Mouse (Mus musculus): ENCODE measurements around the gene Ube2j2. TPM values are rescaled to one million over a fixed set of nuclear protein-coding genes. Genes with fewer than 3 reads are reported as not detected.
A peak's percentile ranks its signal among the peaks of the same experiment; 100 is the strongest.

The Ube2j2 gene
- total RNA-seq, 2 experiments from 2014 or later, result 69.8 to 71.2 TPM

DNA sequence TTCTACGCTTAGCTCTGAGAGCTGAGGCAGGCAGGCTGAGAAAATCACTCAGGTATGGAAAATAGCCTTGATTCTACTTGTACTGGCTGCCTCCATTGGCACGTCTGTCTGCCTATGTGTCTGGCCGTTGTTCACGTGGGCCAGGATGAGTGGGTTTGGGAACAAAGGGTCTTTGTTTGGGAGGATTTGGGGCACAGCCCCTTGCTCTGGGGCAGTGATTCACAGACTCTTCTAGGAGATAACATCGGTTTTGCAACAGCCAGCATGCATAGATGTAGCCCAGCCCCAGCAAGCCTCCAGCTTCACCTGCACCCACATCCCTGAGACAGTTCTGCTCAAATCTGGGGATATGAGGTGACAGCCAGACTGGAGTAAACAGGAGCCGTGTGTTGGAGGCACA, 29.0 kb downstream of the Ube2j2 start:
- Histone ChIP-seq H3K4me3 (no peak overlapping the region), H3K27ac (no peak overlapping the region)
- TF ChIP-seq CTCF (conservative IDR thresholded peaks at IDR 0.05), result no peak
- no peak for DNase-seq (ENCODE audit: low spot score in 2 of 2)

DNA sequence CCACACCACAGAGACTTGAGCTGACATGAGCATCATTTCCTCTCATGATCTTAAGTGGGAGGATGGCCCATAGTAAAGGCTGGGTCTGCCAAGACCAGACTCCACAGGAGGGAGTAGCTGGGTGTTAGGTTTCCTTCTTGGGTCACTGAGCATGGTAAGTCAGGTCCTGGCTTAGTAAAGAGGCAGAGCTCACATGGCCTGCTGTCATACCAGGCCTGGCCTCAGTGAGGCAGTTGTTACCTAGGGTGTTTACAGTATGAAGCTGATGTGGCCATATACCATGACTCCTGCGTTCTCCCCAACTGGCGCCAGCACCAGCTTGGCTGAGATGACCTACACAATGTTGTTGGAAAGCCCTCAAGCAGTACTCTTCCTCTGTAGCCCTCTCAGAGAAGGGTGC, 29.6 kb downstream of the Ube2j2 start:
- H3K4me3 ChIP-seq, result no peak overlapping the region
- DNase-seq (ENCODE audit: low spot score in 2 of 2), result no peak
- 0 out of 2 replicates have a peak, but pooled peaks have one; percentile 7 for TF ChIP-seq CTCF (conservative IDR thresholded peaks at IDR 0.05)
- H3K27ac ChIP-seq, result no peak overlapping the region

DNA sequence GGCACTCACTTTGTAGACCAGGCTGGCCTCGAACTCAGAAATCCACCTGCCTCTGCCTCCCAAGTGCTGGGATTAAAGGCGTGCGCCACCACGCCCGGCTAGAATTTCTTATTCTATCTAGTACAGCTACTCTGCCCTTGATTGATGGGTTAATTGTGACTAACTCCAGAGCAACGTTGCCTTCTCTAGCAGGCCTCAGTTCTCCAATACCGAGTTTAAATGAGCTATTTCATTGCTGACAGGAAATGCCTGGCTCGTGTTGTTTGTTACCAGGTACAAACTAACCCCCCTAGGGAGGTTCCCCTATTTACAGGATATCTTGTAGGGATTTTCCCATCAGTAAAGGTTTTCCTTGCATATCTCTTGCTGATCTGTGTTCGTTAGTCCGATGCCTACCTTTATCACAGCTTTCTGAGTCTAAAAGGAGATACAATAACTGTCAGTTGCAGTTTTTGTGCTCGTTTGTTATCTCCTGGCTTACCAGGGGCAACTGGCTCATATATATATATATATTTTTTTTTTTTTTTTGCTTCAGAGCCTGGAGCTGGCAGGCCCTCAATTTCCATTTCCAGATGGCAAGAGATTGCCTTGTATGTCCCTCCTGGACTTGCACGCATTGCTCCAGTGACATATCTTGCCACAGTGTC, 37.9 kb downstream of the Ube2j2 start:
- TF ChIP-seq CTCF (conservative IDR thresholded peaks at IDR 0.05), result no peak
- no peak overlapping the region for H3K27ac ChIP-seq
- H3K4me3 ChIP-seq, result no peak overlapping the region
- no peak for DNase-seq (ENCODE audit: low spot score in 2 of 2)

DNA sequence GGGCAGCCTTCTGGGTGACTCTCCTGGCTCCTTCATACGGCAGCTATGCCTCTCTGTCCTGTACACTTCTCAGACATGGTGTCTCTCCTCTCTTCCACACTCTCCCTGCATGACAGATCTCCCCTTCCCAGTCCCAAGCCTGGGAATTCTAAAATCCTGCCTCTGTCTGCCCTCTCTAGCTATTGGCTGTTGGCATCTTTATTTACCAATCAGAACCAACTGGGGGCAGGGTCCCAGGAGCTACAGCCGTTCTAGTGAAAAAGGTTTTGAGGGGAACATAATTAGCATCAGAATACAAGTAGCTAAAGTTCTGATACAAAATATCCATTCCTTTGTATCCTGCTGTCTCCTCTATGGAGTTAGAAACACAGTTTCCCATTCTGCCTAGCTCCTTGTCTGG, 40.2 kb downstream of the Ube2j2 start:
- H3K27ac ChIP-seq, result no peak overlapping the region
- no peak overlapping the region for H3K4me3 ChIP-seq
- no peak for DNase-seq (ENCODE audit: low spot score in 2 of 2)
- no peak for TF ChIP-seq CTCF (conservative IDR thresholded peaks at IDR 0.05)

DNA sequence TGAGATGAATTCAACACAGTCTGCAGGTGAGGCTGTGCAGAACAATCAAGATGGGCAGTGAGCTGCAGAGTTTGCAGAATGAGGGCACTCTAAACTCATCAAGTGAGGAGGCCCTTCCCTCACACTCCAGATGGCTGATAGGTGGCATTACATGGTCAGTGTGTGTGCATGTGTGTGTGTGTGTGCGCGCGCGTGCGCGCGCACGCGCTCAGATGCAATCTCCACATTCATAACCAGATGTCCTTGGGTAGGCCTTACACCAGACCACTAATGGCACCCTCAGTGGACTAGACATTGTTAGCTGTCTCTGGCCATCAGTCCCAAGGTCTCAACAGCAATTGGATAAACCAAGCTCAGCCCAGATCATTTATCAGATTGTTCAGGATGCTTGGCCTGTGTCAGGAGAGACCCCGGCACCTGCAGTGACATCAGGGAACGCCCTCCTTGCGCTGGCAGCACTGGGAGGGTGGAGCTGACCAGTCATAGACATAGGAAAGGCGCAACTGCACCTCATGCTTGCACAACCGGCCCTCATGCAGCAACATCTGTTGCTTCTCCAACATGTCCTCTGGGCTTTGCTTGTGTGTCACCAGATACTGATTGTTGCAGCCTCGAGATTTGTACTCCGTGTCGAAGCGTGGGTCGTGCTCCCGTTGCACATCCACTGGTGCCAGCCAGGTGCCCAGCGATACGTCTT, 47.7 kb downstream of the Ube2j2 start:
- peak overlapping the region; percentile 96 for H3K27ac ChIP-seq
- peak; percentile 10 to 12 for DNase-seq (ENCODE audit: low spot score in 2 of 2)
- TF ChIP-seq CTCF (conservative IDR thresholded peaks at IDR 0.05), result no peak
- peak overlapping the region; percentile 88 for H3K4me3 ChIP-seq

GRCm38 (mm10) chr4:155991908-155992230, 48.2 kb downstream of the Ube2j2 start:
- no peak for DNase-seq (ENCODE audit: low spot score in 2 of 2)
- H3K4me3 ChIP-seq, result peak overlapping the region; percentile 88
- TF ChIP-seq CTCF (conservative IDR thresholded peaks at IDR 0.05), result no peak
- peak overlapping the region; percentile 96 for H3K27ac ChIP-seq

DNA sequence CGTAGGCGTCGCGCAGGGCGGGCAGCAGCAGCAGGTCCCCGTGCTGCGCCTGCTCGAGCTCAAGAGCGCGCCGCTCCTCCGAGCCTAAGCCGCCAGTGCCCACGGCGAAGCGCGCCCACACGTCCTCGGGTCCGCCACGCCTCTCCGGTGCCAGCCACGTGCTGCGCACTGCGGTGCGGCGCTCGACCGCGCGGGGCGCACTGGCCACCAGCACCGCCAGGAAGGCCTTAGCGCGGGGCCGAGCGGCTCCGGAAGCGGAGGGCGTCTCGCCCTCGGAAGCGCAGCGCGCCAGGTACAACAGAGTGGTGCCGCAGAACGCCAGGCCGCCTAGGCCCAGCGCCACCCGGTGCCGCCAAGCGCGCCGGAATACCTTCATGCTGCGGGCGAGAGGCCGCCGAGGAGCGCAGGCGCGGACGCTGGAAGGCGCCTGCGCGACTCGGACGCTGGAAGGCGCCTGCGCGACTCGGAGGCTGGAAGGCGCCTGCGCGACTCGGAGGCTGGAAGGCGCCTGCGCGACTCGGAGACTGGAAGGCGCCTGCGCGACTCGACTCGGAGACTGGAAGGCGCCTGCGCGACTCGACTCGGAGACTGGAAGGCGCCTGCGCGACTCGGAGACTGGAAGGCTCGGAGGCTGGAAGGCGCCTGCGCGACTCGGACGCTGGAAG, 48.7 kb downstream of the Ube2j2 start, which contains the start of the genes B3galt6 and Sdf4:
B3galt6 (minus strand) TSS at position 409 of the 665 bp plus-strand sequence.
Sdf4 (plus strand) TSS at position 632 of the 665 bp plus-strand sequence.
- TF ChIP-seq CTCF (conservative IDR thresholded peaks at IDR 0.05), result peak; percentile 84
- H3K27ac ChIP-seq, result peak within 1 kb of the TSS; percentile 100
- peak; percentile 83 for DNase-seq (ENCODE audit: low spot score in 2 of 2)
- peak within 1 kb of the TSS; percentile 88 for H3K4me3 ChIP-seq

DNA sequence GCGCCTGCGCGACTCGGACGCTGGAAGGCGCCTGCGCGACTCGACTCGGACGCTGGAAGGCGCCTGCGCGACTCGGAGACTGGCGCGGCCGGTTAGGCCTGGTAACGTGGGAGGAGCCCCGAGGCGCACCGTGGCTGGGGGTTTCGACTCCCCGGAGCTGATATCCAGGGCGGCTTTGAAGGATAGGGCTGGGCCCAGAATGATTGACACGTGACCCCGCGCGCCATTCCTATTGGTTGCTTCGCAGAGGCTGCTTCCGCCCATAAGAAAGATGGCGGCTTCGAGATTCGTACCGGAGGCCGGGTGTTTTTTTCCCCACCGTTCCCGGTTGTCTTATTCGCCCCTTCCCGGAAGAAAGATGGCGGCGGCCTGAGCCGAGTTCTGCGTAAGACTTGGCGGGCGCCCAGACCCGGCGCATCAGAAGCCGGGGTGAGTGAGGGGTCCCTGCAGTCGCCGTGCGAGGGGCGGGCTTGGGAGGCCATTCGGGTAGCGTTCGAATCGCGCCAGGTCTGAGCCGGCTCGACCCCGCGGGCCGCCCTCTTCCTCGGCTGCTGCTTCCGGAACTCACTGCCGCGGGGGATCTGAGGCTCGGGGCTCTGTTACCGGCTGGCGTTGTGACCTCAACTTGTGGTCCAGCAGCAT, 49.4 kb downstream of the Ube2j2 start:
- Histone ChIP-seq H3K27ac (peak overlapping the region; percentile 100), H3K4me3 (peak overlapping the region; percentile 76)
- DNase-seq (ENCODE audit: low spot score in 2 of 2), result peak; percentile 94 to 95
- no peak for TF ChIP-seq CTCF (conservative IDR thresholded peaks at IDR 0.05)

DNA sequence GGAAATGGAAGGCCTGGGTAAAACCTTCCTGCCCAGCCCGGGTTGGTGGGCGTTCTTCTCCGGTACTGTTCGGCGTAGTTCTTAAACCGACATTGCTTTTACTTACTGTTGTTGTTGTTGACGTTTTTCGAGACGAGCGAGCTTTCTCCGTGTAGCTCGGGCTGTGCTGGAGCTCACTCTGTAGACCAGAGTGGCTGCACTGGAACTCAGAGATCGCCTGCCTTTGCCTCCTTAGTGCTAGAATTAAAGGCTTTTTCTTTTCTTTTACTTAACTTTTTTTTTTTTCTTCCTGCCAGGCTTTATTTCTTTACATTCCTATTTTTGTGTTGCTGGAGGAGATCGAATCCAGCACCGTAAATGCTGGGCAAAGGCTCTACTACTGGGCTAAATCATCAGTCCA, 50.0 kb downstream of the Ube2j2 start:
- TF ChIP-seq CTCF (conservative IDR thresholded peaks at IDR 0.05), result no peak
- Histone ChIP-seq H3K27ac (peak overlapping the region; percentile 100), H3K4me3 (peak overlapping the region; percentile 76)
- DNase-seq (ENCODE audit: low spot score in 2 of 2), result no peak

GRCm38 (mm10) chr4:156004109-156004508, 60.5 kb downstream of the Ube2j2 start:
- no peak for DNase-seq (ENCODE audit: low spot score in 2 of 2)
- Histone ChIP-seq H3K27ac (no peak overlapping the region), H3K4me3 (no peak overlapping the region)
- TF ChIP-seq CTCF (conservative IDR thresholded peaks at IDR 0.05), result no peak

GRCm38 (mm10) chr4:156008369-156008768, 64.7 kb downstream of the Ube2j2 start:
- no peak for TF ChIP-seq CTCF (conservative IDR thresholded peaks at IDR 0.05)
- Histone ChIP-seq H3K27ac (no peak overlapping the region), H3K4me3 (no peak overlapping the region)
- DNase-seq (ENCODE audit: low spot score in 2 of 2), result no peak

Small RNAs within 50 kb of the gene (microRNA-seq; reads per million reads assigned to microRNA genes)
- gene Gm22991, result 0 reads per million in 2 experiments

Other genes starting within 250 kb of the Ube2j2 start
- 10 to 100 TPM; 26.5 to 27.9 TPM for gene Fndc10, start 249.5 kb upstream of the Ube2j2 start, total RNA-seq (2021)
- 10 to 100 TPM; 90.9 to 92.8 TPM for gene Ssu72, start 239.0 kb upstream of the Ube2j2 start, total RNA-seq (2021)
- 10 to 100 TPM; 32.7 to 39.0 TPM for gene Tmem240, start 209.0 kb upstream of the Ube2j2 start, total RNA-seq (2021)
- gene Atad3a, start 182.7 kb upstream of the Ube2j2 start, total RNA-seq (2021), result 10 to 100 TPM; 49.9 to 51.4 TPM
- gene Vwa1, start 169.1 kb upstream of the Ube2j2 start, total RNA-seq (2021), result 1 to 10 TPM; 9.6 to 9.8 TPM
- 10 to 100 TPM; 24.0 to 24.8 TPM for gene Tmem88b, start 158.0 kb upstream of the Ube2j2 start, total RNA-seq (2021)
- gene Ankrd65, start 153.4 kb upstream of the Ube2j2 start, total RNA-seq (2021), result under 1 TPM in 1 of 2 experiments, not detected in 1; 0.32 TPM
- 10 to 100 TPM; 86.6 to 89.6 TPM for gene Mrpl20, start 141.0 kb upstream of the Ube2j2 start, total RNA-seq (2021)
- 10 to 100 TPM; 79.4 to 94.2 TPM for gene Ccnl2, start 131.3 kb upstream of the Ube2j2 start, total RNA-seq (2021)
- 100 to 1,000 TPM; 102 to 105 TPM for gene Aurkaip1, start 112.6 kb upstream of the Ube2j2 start, total RNA-seq (2021)
- gene Mxra8, start 104.2 kb upstream of the Ube2j2 start, total RNA-seq (2021), result 10 to 100 TPM in 1 of 2 experiments, 1 to 10 TPM in 1; 8.4 to 10.6 TPM
- 10 to 100 TPM; 80.8 to 81.9 TPM for gene Dvl1, start 96.4 kb upstream of the Ube2j2 start, total RNA-seq (2021)
- gene Tas1r3, start 80.5 kb upstream of the Ube2j2 start, total RNA-seq (2021), result under 1 TPM; 0.33 to 0.44 TPM
- 10 to 100 TPM; 29.2 to 31.7 TPM for gene Cptp, start 74.4 kb upstream of the Ube2j2 start, total RNA-seq (2021)
- 10 to 100 TPM; 33.7 to 35.8 TPM for gene Ints11, start 74.3 kb upstream of the Ube2j2 start, total RNA-seq (2021)
- gene Pusl1, start 52.0 kb upstream of the Ube2j2 start, total RNA-seq (2021), result 10 to 100 TPM; 62.3 to 68.1 TPM
- 100 to 1,000 TPM; 121 to 129 TPM for gene Acap3, start 52.0 kb upstream of the Ube2j2 start, total RNA-seq (2021)
- 10 to 100 TPM; 11.5 to 18.0 TPM for gene C1qtnf12, start 18.5 kb downstream of the Ube2j2 start, total RNA-seq (2021)
- gene B3galt6, start 48.8 kb downstream of the Ube2j2 start, total RNA-seq (2021), result 10 to 100 TPM in 1 of 2 experiments, 1 to 10 TPM in 1; 9.3 to 10.1 TPM
- gene Sdf4, start 49.0 kb downstream of the Ube2j2 start, total RNA-seq (2021), result 100 to 1,000 TPM; 191 to 194 TPM
- gene Tnfrsf4, start 70.0 kb downstream of the Ube2j2 start, total RNA-seq (2021), result 1 to 10 TPM; 1.3 to 2.3 TPM
- not detected for gene Tnfrsf18, start 82.3 kb downstream of the Ube2j2 start, total RNA-seq (2021)
- under 1 TPM in 1 of 2 experiments, not detected in 1; 0.26 TPM for gene Ttll10, start 115.6 kb downstream of the Ube2j2 start, total RNA-seq (2021)
- 10 to 100 TPM; 27.3 to 34.9 TPM for gene 9430015G10Rik, start 166.2 kb downstream of the Ube2j2 start, total RNA-seq (2021)
- 1 to 10 TPM in 1 of 2 experiments, under 1 TPM in 1; 0.79 to 1.1 TPM for gene Rnf223, start 186.7 kb downstream of the Ube2j2 start, total RNA-seq (2021)

All from layer of hippocampus, adult 2 months (tissue).